Mouse (Mus musculus) mature B cell (primary cell): ENCODE results near the gene Akap2.

Experiments used
- in situ Hi-C: fragments of 300-500 bp; cut with MboI; formaldehyde crosslinking; loops from 2 replicates; pipeline ENCODE4 v1.14.3; 2019

The Akap2 gene

DNA sequence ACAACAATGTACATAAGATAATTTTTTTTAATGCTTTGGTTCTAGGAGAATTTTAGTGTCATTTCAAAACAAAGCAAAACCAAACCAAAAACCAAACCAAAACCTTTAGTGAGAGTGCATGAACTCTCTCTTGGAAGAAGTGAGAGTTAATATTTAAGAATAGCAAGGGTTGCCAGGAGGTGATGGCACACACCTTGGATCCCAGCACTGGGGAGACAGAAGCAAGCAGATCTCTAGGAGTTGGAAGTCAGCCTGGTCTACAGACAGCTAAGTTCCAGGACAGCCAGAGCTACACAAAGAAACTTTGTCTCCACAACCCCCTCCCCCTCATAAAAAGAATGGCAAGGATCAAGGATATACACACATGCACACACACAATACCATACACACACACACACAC, 195.6 kb downstream of the Akap2 start:
- in situ Hi-C loops: no loop called here

DNA sequence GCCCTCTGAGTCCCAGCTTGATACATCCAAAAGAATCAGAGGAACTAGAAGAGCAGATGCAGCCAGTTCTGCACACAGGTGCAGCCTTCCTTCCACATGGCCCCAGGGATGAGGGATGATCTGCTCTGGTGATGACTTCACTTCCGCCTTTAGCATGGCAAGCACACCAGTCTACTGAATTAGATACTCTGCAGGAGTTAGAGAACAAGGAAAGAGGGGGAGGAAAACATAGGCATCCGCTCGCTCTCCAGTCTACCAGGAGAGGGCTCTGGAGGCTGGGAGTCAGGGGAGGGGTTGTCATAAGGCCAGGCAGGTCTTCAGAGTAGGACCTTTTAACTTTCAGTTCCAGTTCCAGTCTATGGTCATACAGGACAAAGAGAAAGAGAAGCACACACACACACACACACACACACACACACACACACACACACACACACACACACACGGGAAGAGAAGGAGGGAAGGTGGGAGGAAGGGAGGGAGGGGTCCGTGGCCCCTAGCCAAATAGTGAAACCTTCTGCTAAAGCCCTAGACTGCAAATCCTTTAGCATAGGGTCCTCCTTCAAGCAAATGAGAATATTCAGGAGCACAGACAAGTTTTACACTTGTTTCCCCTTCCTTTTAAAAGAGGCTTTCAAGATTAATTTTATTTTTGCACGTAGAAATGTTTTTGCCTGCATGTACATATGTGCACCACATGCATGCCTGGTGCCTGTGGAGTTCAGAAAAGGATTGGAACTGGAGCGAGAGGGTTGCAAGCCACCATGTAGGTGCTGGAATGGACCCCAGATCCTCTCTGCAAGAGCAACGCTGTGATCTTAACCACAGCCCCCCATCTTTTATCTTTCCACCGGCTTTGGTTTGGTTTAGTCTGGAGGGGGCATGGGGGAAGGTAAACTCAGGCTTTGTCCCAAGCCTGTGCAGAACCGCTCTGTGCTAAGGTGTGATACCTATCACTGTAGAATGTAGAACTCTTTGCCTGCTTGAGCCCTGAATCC, 197.0 kb downstream of the Akap2 start:
- in situ Hi-C loops: no loop called here

DNA sequence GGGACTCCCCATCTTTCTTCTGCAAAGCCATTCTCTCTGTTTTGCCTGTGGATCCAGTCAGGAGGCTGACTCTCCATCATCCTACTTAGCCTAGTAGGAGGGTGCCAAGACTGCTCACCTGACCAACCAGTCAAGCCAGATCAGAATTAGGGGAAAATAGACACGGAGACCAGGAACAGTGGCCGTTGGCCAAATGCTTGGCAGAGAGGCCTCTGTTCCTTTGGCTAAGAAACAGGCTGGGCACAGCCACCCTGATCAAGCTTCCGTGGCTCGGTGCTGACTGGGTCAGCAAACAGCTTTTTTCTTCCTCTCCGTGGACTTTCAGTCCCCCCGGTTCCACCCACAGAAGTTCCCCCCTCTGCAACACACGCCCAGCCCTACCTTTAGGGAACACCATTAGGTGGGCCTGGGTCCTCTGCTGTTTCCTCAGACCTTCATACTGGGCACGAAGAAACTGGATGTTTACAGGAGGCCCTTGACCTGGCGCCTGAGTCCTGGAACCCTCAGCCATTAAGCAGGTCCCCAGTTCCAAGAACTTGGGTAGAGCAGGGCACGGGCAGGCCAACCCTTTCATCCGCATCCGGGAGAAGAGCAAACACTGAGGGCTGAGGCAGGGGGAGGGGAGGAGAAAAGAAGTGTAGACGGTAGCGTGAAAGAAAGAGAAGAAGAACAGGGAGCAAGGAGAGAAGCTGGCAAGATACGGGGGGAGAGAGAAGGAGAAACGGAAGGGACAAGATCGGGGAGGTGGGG, 197.9 kb downstream of the Akap2 start:
- in situ Hi-C loops: no loop called here

DNA sequence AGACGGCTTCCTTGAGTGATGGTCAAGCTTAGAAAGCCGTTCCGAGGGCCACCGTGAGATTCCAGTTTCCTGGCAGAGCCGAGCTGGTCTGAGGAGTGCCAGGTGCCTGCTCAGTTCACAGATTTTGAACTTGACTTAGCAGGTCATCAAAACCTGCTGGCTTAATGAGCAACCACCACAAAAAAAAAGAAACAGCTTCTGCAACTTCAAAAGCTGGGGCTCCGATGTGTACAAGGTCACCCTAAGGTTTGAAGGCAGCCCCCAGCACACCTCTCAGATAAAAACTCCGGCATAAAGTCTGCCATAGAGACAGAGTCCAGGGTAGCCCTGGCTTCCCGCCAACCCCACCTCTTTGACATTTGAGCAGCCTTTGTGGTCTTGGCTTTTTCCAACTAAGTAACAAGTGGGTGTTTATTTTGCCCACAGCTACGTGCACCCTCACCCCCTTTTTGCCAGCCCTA, 198.8 kb downstream of the Akap2 start, which contains the start of gene D630039A03Rik:
Gene D630039A03Rik, minus strand, starts transcription at position 97 of the 461 bp plus-strand sequence.
- in situ Hi-C loops: no loop called here

DNA sequence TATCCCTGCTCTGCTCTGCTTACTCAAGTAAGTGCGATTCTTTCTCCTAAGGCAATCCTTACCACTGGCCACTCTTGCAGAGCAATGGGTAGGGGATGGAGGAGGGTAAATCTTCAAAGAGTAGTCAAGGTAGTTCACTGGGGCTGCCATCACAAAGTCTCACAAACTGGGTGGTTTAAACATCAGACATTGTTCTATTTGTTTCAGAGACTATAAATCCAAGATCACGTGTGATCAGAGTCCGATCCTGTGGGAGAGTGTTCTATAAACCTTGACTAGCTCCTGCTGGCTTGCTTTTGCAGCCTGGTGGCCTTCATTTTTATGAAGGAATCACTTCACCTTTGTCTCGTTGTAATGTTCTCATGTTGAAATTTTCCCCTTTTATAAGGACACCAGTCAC, 199.3 kb downstream of the Akap2 start:
- in situ Hi-C loops: no loop called here

DNA sequence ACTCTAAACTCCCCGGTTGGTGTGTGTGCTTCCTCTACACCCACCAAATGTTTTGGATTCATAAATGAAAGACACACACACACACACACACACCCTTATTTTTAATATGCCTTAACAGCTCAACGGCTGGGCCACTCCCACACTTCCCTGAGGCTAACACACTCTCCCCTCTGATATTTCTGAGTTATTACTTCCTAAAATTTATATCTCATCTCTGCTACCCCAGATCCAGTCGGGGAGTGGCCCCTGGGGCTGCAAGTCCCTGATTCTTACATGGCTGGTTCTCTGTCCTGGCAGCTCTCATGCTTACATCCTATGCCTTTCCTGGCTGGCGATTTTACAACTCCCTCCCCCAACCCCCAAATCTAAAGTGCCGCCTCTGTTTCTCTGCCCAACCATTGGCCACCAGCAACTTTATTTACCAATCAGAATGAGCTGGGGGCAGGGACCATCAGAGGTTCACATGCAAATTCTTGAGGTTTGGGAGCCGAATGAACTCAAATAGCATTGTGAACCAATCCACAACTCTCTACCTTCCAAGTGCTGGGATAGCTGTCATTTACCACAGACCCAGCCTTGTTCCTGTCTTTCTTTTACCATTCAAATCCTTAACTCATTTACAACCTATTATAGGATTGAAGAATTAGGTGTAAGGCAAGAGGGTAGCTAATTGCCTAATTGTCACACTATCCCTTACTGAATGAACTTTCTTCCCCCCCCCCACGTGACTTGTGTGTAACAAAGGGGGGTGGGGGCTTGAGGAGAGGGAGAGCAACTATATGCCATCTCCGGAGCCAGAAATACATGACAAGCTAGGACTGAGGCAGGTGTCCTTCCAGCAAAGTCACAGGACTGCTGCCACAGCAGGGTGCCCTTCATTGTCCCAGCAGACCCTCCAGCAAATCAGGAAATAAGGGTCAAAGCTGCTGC, 202.3 kb downstream of the Akap2 start:
- in situ Hi-C loops: no loop called here

DNA sequence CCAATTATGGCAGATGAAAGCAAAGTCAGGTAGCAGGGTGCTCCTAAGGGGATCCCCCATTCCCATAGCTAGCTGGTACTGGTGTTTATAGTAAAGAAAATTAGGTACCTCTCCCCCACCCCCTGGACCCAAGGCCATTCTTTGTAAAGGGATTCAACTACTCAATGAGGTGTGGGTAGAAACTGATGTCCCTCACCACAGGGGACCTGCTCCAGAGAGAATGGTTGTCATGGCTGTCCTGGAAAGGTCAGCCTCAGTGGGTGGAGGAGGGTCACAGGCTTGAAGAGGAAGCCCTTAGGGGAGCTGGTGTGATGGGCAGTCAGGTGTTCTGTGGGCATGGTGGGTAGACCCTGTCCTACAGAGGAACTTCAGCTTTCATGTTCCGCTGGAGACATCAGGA, 203.1 kb downstream of the Akap2 start:
- in situ Hi-C loops: no loop called here

DNA sequence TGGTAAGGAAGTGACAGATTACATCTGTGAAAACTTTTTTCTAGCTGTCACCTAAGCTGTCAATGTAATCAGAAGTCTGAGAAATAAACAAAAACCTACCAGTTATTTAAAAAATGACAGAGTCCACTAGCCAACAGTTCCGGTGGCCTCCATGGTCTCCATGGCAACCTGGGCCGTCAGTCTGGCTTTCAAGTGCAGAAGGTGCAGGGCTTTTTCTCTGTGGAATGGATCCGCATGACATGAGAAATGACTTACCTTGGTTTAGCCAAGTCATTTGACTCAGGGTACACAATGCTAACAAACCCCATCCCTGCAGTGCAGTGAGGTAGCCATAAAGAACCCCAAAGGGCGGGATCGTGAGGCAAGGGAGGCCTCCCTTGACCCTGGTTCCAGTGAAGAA, 204.7 kb downstream of the Akap2 start:
- in situ Hi-C loops: no loop called here

DNA sequence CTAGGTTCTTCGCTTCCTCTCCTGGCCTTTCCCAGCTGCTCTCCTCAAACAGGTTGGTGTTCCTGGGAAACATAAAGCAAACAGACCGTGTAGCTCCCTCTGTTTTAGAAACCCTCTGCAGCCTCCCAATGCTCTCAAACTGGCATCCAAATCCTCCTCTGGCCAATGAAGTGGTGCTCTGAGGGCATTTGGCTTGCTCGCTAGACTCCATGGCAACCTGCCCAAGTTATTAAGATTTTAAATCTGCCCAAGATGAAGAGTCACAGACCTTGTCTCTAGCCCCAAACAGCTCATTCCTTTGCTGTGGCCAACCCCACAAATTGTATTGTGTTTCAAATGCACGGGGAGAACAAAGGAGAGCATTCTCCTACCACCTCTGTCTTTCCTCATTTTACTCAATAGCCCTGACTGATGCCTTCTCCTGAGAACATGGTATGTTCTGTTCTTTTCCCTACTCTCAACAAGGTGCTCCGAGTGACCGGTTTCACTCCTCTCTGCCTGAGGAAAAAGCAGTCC, 207.2 kb downstream of the Akap2 start:
- in situ Hi-C loops: no loop called here

DNA sequence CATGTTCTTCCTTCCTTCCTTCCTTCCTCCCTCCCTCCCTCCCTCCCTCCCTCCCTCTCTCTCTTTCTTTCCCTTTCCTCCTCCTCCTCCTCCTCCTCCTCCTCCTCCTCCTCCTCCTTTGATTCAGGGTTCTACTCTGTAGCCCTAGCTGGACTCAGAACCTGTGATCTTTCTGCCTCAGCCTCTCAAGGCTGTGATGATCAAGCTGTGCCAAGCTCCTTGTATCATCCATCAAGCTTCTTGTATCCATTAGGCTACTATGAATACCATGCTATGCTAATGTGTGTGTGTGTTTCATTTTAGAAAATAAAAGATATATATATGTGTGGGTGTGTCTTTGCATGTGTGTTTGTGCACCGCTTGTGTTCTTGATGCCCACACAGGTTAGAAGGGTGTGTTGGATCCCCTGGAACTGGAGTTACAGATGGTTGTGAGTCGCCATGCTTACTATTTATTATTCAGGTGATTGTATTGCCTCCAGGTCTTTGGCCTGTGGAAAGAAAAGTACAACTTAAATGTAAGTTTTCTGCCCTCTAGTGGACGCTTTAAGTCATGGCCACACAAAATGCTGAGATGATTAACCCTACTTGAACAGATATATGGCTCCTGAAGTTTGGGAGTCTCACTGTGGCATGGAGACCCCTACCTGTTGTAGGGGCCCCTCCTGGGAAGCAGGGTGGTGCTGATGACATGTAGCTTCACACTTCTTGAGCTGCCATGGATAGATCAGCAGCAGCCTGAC, 210.2 kb downstream of the Akap2 start:
- in situ Hi-C loops: no loop called here

DNA sequence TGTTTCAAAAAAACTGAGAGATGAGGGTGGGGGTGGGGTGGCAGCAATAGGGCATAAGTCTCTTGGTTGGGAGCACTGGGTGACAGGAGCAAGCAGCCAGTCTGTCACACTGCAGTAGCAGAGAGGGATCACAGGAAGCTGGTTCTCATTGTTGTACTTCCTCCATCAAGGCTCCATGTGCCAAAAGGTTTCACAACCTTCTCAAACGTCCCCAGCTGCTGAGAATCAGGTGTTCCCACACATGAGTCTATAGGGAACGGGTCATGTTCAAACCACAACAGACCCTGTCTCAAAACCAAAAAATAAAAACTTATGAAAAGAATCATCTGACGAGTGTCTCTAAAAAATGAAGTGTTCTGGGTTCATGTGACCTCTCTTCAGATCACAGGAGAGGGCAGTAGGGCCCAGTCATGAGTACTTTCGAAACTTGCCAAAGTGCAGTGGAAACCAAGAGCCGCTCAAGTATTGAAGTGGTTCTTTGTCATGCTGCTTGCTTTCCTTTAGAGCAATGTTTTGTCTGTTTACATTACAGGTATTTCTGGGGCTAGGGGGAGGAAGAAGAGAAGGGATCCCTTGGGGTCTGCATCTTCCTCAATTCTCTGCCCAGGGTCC, 213.2 kb downstream of the Akap2 start:
- in situ Hi-C loops: no loop called here

DNA sequence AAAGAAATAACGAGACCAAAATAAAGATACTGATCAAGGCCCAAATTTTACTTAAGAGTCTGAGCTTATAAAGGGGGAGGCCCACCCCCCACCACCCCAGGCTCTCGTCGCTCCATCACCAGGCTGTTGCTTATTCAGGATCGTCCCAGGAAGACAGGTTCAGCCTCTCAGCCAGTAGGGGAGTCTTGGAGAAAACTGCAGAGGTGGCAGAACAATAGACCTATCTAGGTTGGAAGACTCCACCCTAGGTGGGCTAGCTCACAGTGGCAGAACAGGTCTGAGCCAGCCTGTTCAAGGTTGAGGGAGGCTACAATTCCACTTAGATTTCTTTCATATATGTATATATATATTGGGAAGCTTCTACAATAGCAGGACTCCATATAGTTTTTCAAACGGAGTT, 216.7 kb downstream of the Akap2 start:
- in situ Hi-C loops: no loop called here

DNA sequence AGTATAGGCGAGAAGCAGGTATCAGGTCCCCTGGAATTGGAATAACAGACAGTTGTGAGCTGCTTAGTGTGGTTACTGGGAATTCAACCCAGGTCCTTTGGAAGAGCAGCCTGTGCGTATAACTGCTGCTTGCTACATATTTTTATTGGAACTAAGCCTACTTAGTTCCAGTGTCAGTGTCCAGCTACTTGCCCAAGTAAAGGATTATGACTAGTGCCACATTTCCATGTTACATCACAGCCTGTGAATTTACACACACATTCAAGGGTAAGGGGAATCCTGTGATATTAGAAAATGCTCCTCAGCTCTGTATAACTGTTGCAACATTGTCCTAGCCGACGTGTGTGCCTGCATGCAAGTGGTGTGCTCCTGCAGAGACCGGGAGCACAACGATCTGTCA, 219.8 kb downstream of the Akap2 start:
- in situ Hi-C loops: no loop called here

DNA sequence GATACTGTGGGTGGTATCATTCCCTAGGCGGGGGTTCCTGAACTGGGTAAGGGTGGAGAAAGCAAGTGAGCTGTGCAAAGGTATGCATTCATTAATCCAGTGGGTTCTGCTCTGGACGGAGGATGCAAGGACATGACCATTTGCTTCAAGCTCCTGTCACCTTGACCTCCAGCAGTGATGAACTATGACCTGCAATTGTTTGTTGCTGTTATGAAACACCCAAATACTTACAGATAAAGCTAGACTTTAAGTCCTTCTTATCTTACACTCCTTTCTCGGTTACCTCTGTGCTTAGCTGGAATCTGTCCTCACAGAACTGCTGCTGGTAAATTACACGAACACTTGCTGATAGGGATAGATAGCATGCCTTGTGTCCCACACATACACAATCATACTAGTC, 223.2 kb downstream of the Akap2 start:
- in situ Hi-C loops: no loop called here

DNA sequence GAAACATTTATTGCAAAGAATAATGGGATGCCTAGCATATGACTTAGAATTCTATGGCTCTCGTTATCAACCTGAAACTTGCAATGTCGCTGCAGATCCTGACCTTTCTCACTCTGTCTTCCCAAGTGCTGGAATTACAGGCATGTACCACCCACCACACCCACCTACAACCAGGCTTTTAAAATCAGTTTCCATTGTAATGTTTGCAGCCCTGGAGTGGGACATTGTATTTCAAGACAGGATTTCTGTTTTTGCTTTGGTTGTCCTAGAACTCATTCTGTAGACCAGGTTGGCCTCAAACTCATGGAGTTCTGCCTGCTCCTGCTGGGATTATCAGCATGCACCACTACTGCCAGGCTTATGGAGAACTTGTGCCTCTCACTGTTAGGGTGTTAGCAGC, 225.4 kb downstream of the Akap2 start:
- in situ Hi-C loops: no loop called here
